Mouse (Mus musculus): ENCODE measurements around the gene Gli2. TPM values are rescaled to one million over a fixed set of nuclear protein-coding genes. Genes with fewer than 3 reads are reported as not detected.

Gene Gli2
- polyA plus RNA-seq, 1 experiment from 2014 or later = 3.1 TPM

DNA sequence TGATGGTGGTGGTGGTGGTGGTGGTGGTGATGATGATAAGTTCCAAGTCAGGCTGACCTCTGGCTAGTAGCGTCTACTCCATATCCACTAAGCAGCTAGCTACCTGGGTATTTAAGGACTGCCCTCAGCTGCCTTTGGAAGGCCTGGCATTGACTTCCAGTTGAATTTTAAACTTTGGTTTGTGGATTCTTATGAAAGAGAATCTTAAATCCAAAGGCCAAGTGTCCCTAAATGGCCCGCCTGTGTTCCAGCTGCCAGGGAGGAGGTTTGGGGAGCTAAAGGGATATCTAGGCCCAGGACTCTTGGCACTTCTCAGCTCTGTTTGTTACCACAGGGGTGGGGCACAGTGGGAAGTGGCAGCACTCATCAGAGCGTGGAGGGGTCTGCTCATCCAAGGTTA, 85.4 kb downstream of the Gli2 start:
- WGBS = 84% methylated on average over 3 of the region's 3 CpGs
- Histone ChIP-seq H3K9me3 (0 out of 2 replicates have a peak, but pooled peaks cover 2% of the 10 kb centered on the region), H3K4me2 (no peak overlapping the region), H3K27me3 (replicated peaks) (no peaks in the 10 kb centered on the region), H3K4me3 (no peak overlapping the region), H3K9ac (no peak overlapping the region), H3K36me3 (peaks cover 17% of the 10 kb centered on the region), H3K27ac (replicated peaks) (no peak overlapping the region), H3K4me1 (no peaks in the 10 kb centered on the region)
- no peak for ATAC-seq (ENCODE audit: extremely low read depth, insufficient number of reproducible peaks, low FRiP score, low TSS enrichment)

DNA sequence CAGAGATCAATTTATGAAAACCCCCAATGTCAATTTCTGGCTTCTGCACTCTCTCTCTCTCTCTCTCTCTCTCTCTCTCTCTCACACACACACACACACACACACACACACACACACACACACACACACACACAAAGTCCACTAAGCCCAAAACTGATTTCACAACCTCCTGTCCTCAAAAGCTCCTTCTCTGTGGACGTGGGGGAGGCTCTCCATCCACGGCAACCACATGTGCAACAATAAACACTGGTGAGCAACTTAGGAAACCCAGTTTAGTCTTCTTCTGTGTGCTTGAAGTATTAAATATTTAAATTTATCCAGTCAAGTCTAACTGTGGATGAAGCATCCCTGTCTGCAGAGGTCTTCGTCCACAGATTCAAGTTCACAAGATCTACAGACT, 86.1 kb downstream of the Gli2 start:
- no peak for ATAC-seq (ENCODE audit: extremely low read depth, insufficient number of reproducible peaks, low FRiP score, low TSS enrichment)
- no peak overlapping the region for H3K4me2 ChIP-seq
- 60% methylated on average over 3 of the region's 3 CpGs for WGBS
- H3K4me3 ChIP-seq = no peak overlapping the region
- no peak overlapping the region for H3K27ac ChIP-seq (replicated peaks)
- H3K9ac ChIP-seq = no peak overlapping the region
- H3K27me3 ChIP-seq (replicated peaks) = no peaks in the 10 kb centered on the region
- no peaks in the 10 kb centered on the region for H3K4me1 ChIP-seq
- H3K9me3 ChIP-seq = 0 out of 2 replicates have a peak, but pooled peaks cover 2% of the 10 kb centered on the region
- peaks cover 12% of the 10 kb centered on the region for H3K36me3 ChIP-seq

DNA sequence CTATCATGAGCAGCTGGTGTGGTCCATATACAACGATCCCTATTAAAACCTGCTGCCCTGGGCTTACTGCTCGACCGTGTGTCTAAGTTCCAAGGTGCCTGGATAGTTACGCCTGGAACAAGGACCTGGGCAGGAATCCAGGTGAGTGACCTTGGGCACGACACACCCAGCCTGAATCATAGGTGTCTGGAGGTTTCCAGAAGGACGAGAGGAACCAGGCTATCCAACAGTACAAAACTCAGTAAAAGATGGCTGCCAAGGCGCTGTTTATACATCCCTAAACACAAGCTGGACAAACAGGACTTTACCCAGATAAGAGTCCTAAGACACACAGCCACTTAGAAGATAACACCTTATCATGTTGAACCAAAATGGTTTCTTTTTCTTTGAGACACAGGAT, 94.8 kb downstream of the Gli2 start:
- H3K27me3 ChIP-seq (replicated peaks) = no peaks in the 10 kb centered on the region
- H3K4me3 ChIP-seq = no peak overlapping the region
- no peak overlapping the region for H3K9ac ChIP-seq
- ATAC-seq (ENCODE audit: extremely low read depth, insufficient number of reproducible peaks, low FRiP score, low TSS enrichment) = no peak
- no peak overlapping the region for H3K4me2 ChIP-seq
- no peak overlapping the region for H3K27ac ChIP-seq (replicated peaks)
- no peaks in the 10 kb centered on the region for H3K9me3 ChIP-seq
- H3K4me1 ChIP-seq = peaks cover 26% of the 10 kb centered on the region
- no peaks in the 10 kb centered on the region for H3K36me3 ChIP-seq
- WGBS = 72% methylated on average over 7 of the region's 7 CpGs

DNA sequence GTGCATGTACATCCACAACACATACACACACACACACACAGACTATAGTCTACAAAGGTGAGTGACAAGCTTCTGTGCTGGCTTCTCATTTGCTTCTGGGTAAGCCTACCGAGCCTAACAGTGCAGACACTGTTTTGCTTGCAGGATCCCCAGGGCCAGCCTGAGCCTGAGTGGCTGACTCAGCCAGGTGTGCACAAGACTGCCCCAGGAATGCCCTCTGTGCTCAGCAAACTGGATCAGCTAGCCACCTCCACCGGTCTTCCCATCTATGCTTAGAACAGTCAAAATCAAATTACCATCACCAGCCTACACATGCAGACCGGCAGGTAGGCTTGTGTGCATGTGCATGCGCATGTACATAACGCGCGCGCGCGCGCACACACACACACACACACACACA, 97.6 kb downstream of the Gli2 start:
- Histone ChIP-seq H3K36me3 (no peaks in the 10 kb centered on the region), H3K27ac (replicated peaks) (no peak overlapping the region), H3K4me2 (no peak overlapping the region), H3K9me3 (no peaks in the 10 kb centered on the region), H3K27me3 (replicated peaks) (no peaks in the 10 kb centered on the region), H3K4me1 (peaks cover 29% of the 10 kb centered on the region), H3K9ac (no peak overlapping the region), H3K4me3 (no peak overlapping the region)
- WGBS = 87% methylated on average over 11 of the region's 11 CpGs
- ATAC-seq (ENCODE audit: extremely low read depth, insufficient number of reproducible peaks, low FRiP score, low TSS enrichment) = no peak

DNA sequence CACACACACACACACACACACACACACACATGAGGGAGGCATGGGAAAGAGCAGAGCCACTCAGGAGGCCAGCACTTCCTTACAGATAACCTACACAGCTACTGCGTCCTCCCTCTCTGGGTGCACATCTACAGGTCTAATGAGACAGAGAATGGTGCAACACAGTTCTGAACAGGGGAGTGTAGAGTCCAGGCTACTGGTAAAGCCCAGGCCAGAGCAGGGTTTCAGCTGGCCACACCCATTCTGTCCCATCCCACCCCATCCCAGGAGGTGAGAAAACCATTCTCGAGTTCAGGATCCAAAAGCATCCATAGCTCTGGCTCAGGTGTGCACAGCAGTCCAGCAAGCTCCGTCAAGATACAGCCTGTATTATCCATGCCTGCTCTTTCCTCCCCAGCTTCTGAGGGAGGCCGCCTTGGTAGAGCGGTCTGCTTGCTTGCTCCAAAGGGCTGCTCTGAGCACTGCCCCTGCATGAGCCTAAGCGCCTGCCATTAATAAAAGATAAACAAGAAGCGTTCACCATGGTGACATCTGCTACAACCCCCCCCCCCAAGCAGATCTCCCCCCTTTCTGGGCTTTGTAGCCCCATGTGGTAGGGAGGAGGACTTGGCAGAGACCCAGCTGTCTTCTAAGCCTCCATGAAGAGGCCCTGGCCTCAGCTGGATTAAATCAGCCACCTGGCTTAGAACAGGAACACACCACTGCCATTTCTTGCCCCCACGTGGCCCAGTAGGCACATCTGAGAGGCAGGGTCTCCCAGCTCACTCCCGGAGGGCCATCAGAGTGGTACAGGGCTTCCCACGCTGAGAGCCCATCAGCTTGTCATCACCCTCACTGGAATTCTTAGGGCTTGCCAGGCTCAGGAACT, 98.8 kb downstream of the Gli2 start:
- Histone ChIP-seq H3K4me2 (no peak overlapping the region), H3K27me3 (replicated peaks) (no peaks in the 10 kb centered on the region), H3K36me3 (no peaks in the 10 kb centered on the region), H3K4me3 (no peak overlapping the region), H3K4me1 (peaks cover 29% of the 10 kb centered on the region), H3K27ac (replicated peaks) (peak overlapping the region; percentile 26; the same call in 1 of the 2 replicates), H3K9ac (no peak overlapping the region), H3K9me3 (no peaks in the 10 kb centered on the region)
- ATAC-seq (ENCODE audit: extremely low read depth, insufficient number of reproducible peaks, low FRiP score, low TSS enrichment) = peak; percentile 57; the same call in 1 of the 2 replicates
- WGBS = 34% methylated on average over 10 of the region's 10 CpGs

DNA sequence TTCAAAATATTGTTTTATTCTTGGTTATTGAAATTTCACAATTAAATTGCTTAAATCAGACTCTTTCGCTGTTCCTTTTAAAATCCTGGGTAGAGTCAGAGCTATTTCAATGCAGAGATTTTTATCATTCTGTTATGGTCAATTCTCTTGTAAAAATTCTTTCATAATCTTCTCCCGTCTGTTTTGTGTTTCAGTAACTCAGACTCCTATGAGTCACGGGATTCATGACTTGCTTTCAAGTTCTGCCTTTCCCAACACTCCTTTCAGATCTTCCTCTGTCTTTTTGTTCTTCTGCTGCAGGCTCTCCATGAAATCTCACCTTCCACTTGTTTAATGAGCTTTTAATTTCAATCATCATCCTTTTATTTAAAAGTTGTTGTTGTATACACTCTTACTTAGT, 100.4 kb downstream of the Gli2 start:
- H3K9me3 ChIP-seq = no peaks in the 10 kb centered on the region
- H3K9ac ChIP-seq = no peak overlapping the region
- 0 out of 2 replicates have a peak, but pooled peaks cover 2% of the 10 kb centered on the region for H3K36me3 ChIP-seq
- H3K4me2 ChIP-seq = no peak overlapping the region
- H3K27me3 ChIP-seq (replicated peaks) = no peaks in the 10 kb centered on the region
- WGBS = 75% methylated on average over 3 of the region's 3 CpGs
- no peak for ATAC-seq (ENCODE audit: extremely low read depth, insufficient number of reproducible peaks, low FRiP score, low TSS enrichment)
- no peak overlapping the region for H3K27ac ChIP-seq (replicated peaks)
- peaks cover 29% of the 10 kb centered on the region for H3K4me1 ChIP-seq
- no peak overlapping the region for H3K4me3 ChIP-seq

DNA sequence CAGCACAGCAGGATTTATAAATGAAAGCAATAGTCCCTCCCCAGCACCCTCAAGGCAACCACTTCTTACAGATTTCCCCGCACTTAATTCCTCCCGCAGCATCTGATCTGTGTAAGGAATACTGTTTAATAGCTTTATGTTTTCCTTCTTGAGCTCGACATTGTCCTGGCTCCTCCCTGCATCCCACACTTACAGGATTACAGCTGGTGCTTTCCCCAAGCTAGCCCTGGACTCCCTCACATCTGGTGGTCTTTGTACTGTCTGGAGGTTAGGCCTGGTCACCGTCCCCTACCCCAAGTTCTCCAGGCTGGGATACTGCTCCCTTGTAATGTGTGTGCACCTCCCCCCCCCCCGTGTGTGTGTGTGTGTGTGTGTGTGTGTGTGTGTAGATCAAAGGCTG, 101.1 kb downstream of the Gli2 start:
- no peak for ATAC-seq (ENCODE audit: extremely low read depth, insufficient number of reproducible peaks, low FRiP score, low TSS enrichment)

DNA sequence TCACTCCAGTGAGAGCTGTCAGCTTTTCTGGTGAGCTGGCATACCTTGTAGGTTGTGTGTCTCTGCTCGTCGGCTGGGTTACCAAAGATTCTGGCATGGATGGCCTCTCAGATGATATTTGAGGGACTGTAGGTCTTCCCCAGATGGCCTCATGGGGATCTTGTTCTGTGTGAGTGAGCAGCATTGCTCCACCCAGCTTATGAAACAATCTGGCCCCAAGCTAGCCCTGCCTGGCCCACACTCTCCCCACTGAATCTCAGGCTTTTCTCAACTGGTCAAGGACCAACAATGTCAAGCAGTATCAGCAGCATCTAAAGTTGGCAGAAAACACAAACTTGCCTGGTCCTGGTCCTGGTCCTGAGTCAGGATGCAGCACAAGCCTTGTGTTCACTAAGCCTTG, 105.0 kb downstream of the Gli2 start:
- Histone ChIP-seq H3K9me3 (no peaks in the 10 kb centered on the region), H3K27ac (replicated peaks) (no peak overlapping the region), H3K36me3 (0 out of 2 replicates have a peak, but pooled peaks cover 2% of the 10 kb centered on the region), H3K4me3 (no peak overlapping the region), H3K4me1 (peaks cover under 1% of the 10 kb centered on the region; the same call in 1 of the 2 replicates), H3K4me2 (no peak overlapping the region), H3K27me3 (replicated peaks) (no peaks in the 10 kb centered on the region), H3K9ac (no peak overlapping the region)
- ATAC-seq (ENCODE audit: extremely low read depth, insufficient number of reproducible peaks, low FRiP score, low TSS enrichment) = no peak
- 64% methylated on average over 2 of the region's 2 CpGs for WGBS

More for the DNA sequence above, 101.1 kb downstream of the Gli2 start:
- Histone ChIP-seq H3K4me3 (no peak overlapping the region), H3K9ac (no peak overlapping the region), H3K4me2 (no peak overlapping the region), H3K27me3 (replicated peaks) (no peaks in the 10 kb centered on the region), H3K36me3 (0 out of 2 replicates have a peak, but pooled peaks cover 2% of the 10 kb centered on the region), H3K9me3 (no peaks in the 10 kb centered on the region), H3K4me1 (peaks cover 29% of the 10 kb centered on the region), H3K27ac (replicated peaks) (no peak overlapping the region)
- WGBS = 72% methylated on average over 5 of the region's 5 CpGs

DNA sequence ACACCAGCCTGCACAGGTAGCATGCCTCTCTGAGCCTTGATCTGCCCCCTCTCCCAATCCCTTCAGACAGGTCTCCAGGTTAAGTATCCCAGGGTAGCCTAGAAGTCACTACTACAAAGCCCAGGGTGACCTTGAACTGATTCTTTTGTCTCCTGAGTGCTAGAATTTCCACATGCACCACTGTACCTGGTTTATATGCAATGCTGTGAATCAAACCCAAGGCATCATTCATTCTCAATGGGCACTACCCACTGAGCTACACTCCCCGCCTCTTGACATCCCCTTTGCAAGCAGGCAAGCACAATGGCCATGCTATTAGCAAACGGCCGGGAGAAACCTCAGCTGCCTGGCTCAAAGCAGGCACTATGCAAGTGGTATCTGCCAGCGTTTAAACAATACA, 106.2 kb downstream of the Gli2 start:
- Histone ChIP-seq H3K4me2 (no peak overlapping the region), H3K4me1 (no peaks in the 10 kb centered on the region), H3K27me3 (replicated peaks) (no peaks in the 10 kb centered on the region), H3K36me3 (0 out of 2 replicates have a peak, but pooled peaks cover 2% of the 10 kb centered on the region), H3K27ac (replicated peaks) (no peak overlapping the region), H3K4me3 (no peak overlapping the region), H3K9ac (no peak overlapping the region), H3K9me3 (no peaks in the 10 kb centered on the region)
- no peak for ATAC-seq (ENCODE audit: extremely low read depth, insufficient number of reproducible peaks, low FRiP score, low TSS enrichment)
- WGBS = 79% methylated on average over 4 of the region's 4 CpGs

DNA sequence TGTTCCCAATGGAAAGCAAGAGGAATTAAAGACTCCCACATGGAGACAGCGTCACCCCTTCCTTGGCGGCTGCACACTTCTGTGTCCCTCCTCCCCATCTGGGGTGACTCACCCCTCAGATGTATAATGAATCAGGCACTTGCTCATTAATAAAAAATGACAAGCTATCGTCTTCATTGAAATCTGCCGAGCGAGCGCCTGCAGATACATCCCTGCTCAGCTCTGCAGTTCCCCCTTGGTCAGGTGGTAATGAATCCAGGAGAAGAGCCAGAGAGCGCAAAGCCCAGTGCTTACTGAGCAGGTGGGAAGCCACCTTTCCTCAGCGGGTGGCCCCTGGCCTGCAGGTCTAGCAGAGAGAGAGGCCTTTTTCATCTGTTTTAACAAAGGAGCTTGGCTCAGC, 112.1 kb downstream of the Gli2 start:
- H3K27ac ChIP-seq (replicated peaks) = no peak overlapping the region
- no peaks in the 10 kb centered on the region for H3K36me3 ChIP-seq
- no peak overlapping the region for H3K4me2 ChIP-seq
- 74% methylated on average over 8 of the region's 8 CpGs for WGBS
- H3K4me3 ChIP-seq = no peak overlapping the region
- no peak for ATAC-seq (ENCODE audit: extremely low read depth, insufficient number of reproducible peaks, low FRiP score, low TSS enrichment)
- H3K9ac ChIP-seq = no peak overlapping the region
- peaks cover 40% of the 10 kb centered on the region for H3K4me1 ChIP-seq
- no peaks in the 10 kb centered on the region for H3K27me3 ChIP-seq (replicated peaks)
- H3K9me3 ChIP-seq = no peaks in the 10 kb centered on the region

DNA sequence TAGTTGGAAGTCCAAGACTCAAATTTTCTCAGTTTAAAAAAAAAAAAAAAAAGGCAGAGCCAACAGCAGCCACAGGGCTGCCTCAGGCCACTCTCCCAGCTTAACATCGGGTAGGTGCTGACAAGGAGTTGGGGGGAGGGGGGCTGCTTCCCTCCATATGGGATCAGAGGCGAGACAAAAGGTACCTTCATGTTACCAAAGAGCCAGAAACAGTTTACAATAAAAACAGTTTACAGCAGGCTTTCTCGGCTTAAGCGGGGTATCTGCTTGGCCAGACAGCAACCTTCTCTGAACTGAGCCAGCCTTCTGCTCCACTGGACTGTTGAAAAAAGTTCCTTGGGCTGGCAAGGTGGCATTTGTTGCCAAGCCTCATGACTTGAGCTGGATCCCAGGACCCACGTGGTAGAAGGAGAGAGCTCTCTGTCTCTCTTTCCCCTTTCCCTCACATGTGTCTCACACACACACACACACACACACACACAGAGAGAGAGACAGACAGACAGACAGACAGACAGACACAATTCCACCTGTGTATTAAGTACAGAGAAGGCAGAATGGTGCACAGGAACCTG, 113.1 kb downstream of the Gli2 start:
- Histone ChIP-seq H3K9ac (no peak overlapping the region), H3K27ac (replicated peaks) (no peak overlapping the region), H3K4me1 (peaks cover 49% of the 10 kb centered on the region), H3K9me3 (no peaks in the 10 kb centered on the region), H3K4me2 (no peak overlapping the region), H3K36me3 (no peaks in the 10 kb centered on the region), H3K4me3 (no peak overlapping the region), H3K27me3 (replicated peaks) (no peaks in the 10 kb centered on the region)
- ATAC-seq (ENCODE audit: extremely low read depth, insufficient number of reproducible peaks, low FRiP score, low TSS enrichment) = no peak
- 21% methylated on average over 5 of the region's 5 CpGs for WGBS
